Mouse (Mus musculus): Measurements from ENCODE around the gene Dynlt1b. TPM values are rescaled to one million over a fixed set of nuclear protein-coding genes. Genes with fewer than 3 reads are reported as not detected.
"Not testable (repeated sequence)": the region's sequence is repeated elsewhere in the genome, so short reads cannot be mapped to it uniquely, and the experiment has no call there.

The Dynlt1b gene
- polyA plus RNA-seq, 1 experiment: 38.4 TPM

GRCm38 (mm10) chr17:6440493-6441077, 10.7 kb downstream of the Dynlt1b start:
- H3K4me1 ChIP-seq (ENCODE audit: control insufficient read depth, insufficient read depth, insufficient read length, low read length); H3K27ac ChIP-seq (replicated peaks; ENCODE audit: low read depth, low read length); H3K4me3 ChIP-seq (ENCODE audit: insufficient read depth, low read depth, low read length): not testable (repeated sequence)

GRCm38 (mm10) chr17:6441254-6441653, 11.3 kb downstream of the Dynlt1b start:
- H3K4me3 ChIP-seq (ENCODE audit: insufficient read depth, low read depth, low read length); H3K4me1 ChIP-seq (ENCODE audit: control insufficient read depth, insufficient read depth, insufficient read length, low read length); H3K27ac ChIP-seq (replicated peaks; ENCODE audit: low read depth, low read length): not testable (repeated sequence)

DNA sequence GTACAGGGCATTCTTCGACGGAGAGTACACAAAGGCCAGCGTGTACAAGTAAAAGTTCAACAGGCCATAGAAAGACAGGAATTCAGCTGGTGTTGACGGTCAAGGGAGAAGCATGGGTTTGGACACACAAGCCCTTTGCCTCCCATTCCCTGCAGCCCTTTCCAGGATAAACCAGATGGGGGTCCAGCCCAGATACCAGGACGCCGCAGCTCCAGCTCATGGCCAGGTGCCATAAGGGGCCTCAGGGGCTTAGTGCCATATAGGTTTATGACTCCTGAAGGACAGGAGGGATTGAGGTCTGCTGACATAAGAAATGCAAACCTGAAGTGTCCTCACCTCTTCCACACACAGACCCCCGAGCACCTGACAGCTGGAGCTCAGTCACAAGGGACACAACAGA, 12.6 kb downstream of the Dynlt1b start:
- not testable (repeated sequence) for H3K4me1 ChIP-seq (ENCODE audit: control insufficient read depth, insufficient read depth, insufficient read length, low read length); H3K4me3 ChIP-seq (ENCODE audit: insufficient read depth, low read depth, low read length); H3K27ac ChIP-seq (replicated peaks; ENCODE audit: low read depth, low read length)

DNA sequence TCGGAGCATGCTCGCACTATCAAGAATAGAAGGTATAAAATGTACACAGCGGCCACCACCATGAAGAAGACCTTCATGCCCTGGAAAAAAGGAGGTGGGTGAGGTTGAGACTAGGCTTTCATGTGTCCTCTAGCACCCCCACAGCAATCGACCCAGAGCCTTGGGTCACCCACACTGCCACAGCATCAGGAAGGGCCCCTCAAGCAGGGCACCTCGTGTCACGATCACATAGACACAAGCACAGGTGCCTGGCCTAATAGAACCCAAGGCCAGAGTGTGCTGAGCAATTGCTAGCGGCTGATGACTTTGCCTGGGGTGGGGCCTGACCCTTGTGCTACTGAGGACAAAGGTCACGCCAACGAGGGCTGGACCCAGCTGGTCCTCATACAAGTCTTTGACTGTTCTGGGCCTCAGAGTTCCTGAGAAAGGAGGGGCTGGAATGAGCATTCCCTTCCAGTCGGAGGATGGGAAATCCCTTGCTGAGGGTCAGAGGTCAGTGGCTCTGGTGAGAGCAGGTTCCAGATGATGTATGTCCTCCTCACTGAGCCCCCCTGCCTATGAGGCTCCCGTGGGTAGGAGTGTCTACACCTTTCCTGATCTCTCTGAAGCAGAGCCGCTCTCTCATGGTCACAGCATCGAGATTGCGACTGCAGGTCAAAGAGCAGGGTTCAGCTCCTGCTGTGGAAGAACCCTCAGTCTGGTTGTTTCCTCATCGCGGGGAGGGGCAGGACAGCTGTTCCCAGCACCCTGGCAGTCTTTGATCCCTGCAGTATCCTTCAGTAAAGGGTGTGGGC, 16.1 kb downstream of the Dynlt1b start:
- H3K4me1 ChIP-seq (ENCODE audit: control insufficient read depth, insufficient read depth, insufficient read length, low read length); H3K27ac ChIP-seq (replicated peaks; ENCODE audit: low read depth, low read length); H3K4me3 ChIP-seq (ENCODE audit: insufficient read depth, low read depth, low read length): not testable (repeated sequence)

GRCm38 (mm10) chr17:6448293-6448692, 18.4 kb downstream of the Dynlt1b start:
- not testable (repeated sequence) for H3K27ac ChIP-seq (replicated peaks; ENCODE audit: low read depth, low read length); H3K4me3 ChIP-seq (ENCODE audit: insufficient read depth, low read depth, low read length); H3K4me1 ChIP-seq (ENCODE audit: control insufficient read depth, insufficient read depth, insufficient read length, low read length)

GRCm38 (mm10) chr17:6449166-6449565, 19.3 kb downstream of the Dynlt1b start:
- H3K4me3 ChIP-seq (ENCODE audit: insufficient read depth, low read depth, low read length); H3K4me1 ChIP-seq (ENCODE audit: control insufficient read depth, insufficient read depth, insufficient read length, low read length); H3K27ac ChIP-seq (replicated peaks; ENCODE audit: low read depth, low read length): not testable (repeated sequence)

- not testable (repeated sequence) for H3K27ac ChIP-seq (replicated peaks; ENCODE audit: low read depth, low read length); H3K4me3 ChIP-seq (ENCODE audit: insufficient read depth, low read depth, low read length); H3K4me1 ChIP-seq (ENCODE audit: control insufficient read depth, insufficient read depth, insufficient read length, low read length)
Observed at GRCm38 (mm10) chr17:6451205-6451604, 21.3 kb downstream of the Dynlt1b start.

- H3K4me1 ChIP-seq (ENCODE audit: control insufficient read depth, insufficient read depth, insufficient read length, low read length); H3K4me3 ChIP-seq (ENCODE audit: insufficient read depth, low read depth, low read length); H3K27ac ChIP-seq (replicated peaks; ENCODE audit: low read depth, low read length): not testable (repeated sequence)
Observed at GRCm38 (mm10) chr17:6452689-6453088, 22.8 kb downstream of the Dynlt1b start.

DNA sequence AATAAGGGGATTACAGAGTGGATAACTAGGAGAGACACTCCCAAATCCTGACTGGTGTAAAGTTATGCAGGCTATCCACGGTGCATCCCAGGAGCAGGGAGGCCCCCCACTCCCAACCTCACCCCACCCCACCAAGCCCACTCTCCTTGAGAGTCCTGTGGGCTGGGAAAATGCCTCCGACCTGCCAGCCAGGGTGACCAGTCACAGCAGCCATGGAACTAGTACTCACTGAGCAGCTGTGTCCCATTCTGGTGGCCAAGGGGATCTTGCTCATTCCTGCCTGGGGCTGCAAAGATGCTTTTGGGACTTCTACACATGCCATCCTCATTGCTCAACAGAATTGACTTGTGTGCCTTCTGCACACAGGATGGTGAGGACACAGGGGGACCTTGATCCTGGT, 24.8 kb downstream of the Dynlt1b start:
- H3K4me1 ChIP-seq (ENCODE audit: control insufficient read depth, insufficient read depth, insufficient read length, low read length); H3K27ac ChIP-seq (replicated peaks; ENCODE audit: low read depth, low read length); H3K4me3 ChIP-seq (ENCODE audit: insufficient read depth, low read depth, low read length): not testable (repeated sequence)

DNA sequence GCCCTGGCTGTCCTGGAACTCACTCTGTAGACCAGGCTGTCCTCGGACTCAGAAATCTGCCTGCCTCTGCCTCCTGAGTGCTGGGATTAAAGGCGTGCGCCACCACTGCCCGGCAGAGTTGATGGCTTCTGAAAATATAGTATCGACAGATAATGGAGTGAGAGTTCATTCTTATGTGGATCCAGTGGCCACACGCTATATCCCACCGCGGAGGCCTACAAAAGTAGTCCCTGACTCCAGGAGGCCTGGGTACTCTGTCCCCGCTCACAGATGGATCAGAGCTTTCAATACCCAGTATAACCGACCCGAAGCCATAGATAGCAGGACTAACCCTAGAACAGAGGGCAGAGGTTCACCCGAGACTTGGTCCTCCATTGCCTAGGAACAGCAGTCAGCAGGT, 26.0 kb downstream of the Dynlt1b start:
- H3K4me3 ChIP-seq (ENCODE audit: insufficient read depth, low read depth, low read length); H3K27ac ChIP-seq (replicated peaks; ENCODE audit: low read depth, low read length): not testable (repeated sequence)

DNA sequence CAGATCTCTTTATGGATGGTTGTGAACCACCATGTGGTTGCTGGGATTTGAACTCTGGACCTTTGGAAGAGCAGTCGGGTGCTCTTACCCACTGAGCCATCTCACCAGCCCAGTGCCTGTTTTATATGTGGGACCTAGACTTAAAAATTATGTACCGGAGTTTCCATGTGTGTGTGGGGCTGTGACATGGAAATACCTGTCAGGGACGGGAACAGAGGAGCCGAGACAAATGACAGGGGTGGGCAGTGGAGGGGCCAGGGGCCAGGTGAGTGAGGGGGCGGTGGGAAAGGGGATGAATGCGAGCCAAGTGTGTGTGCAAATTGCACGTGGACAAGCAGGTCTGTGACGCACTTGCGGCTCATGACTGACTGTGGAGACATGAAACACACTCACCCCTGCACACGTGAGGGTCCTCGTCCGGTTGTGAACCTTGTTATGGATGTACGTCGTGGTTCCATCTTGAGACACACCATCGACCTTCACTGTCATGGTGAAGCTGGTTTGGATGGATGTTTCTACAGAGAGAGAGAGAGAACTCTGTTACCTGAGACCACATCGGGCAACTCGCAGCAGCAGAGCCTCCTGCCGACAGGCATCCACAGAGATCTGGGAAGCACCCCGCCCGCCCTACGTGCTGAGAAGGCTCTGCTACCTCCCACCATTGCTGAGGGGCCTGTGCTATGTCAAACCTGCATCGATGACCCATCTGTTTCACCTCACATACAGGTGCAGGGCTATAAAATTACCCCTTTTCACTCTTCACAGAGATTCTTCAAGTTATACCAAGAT, 26.9 kb downstream of the Dynlt1b start:
- H3K27ac ChIP-seq (replicated peaks; ENCODE audit: low read depth, low read length); H3K4me3 ChIP-seq (ENCODE audit: insufficient read depth, low read depth, low read length); H3K4me1 ChIP-seq (ENCODE audit: control insufficient read depth, insufficient read depth, insufficient read length, low read length): not testable (repeated sequence)

More for the DNA sequence above, 26.0 kb downstream of the Dynlt1b start:
- H3K4me1 ChIP-seq (ENCODE audit: control insufficient read depth, insufficient read depth, insufficient read length, low read length): not testable (repeated sequence)

DNA sequence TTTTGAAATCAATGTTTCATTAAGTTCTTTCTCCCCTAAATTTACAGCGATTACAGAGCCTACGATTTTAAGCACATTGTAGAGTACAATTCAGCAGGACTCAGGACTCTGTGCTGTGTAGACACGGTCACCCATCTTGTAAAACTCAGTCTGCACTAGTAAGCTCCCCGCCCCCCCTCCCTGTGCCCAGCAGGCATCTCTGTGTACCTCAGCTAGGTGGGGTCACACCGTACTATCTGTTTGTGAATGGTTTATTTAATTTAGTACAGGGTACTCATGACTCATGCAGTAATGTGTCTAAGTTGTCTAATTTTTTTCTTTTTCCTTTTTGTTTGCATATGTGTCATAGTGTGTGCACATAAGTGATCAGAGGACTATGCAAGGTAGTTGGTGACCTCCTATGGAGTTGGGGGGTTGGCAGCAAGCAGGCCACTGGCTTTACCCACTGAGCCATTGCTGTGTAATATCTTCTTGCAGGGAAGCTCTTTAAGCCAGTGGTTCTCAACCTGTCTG, 31.2 kb downstream of the Dynlt1b start:
- not testable (repeated sequence) for H3K4me3 ChIP-seq (ENCODE audit: insufficient read depth, low read depth, low read length); H3K4me1 ChIP-seq (ENCODE audit: control insufficient read depth, insufficient read depth, insufficient read length, low read length); H3K27ac ChIP-seq (replicated peaks; ENCODE audit: low read depth, low read length)

- H3K4me1 ChIP-seq (ENCODE audit: control insufficient read depth, insufficient read depth, insufficient read length, low read length); H3K4me3 ChIP-seq (ENCODE audit: insufficient read depth, low read depth, low read length); H3K27ac ChIP-seq (replicated peaks; ENCODE audit: low read depth, low read length): not testable (repeated sequence)
Observed at GRCm38 (mm10) chr17:6465735-6466134, 35.8 kb downstream of the Dynlt1b start.

GRCm38 (mm10) chr17:6467638-6468461, 37.9 kb downstream of the Dynlt1b start:
- H3K4me3 ChIP-seq (ENCODE audit: insufficient read depth, low read depth, low read length); H3K4me1 ChIP-seq (ENCODE audit: control insufficient read depth, insufficient read depth, insufficient read length, low read length); H3K27ac ChIP-seq (replicated peaks; ENCODE audit: low read depth, low read length): not testable (repeated sequence)

DNA sequence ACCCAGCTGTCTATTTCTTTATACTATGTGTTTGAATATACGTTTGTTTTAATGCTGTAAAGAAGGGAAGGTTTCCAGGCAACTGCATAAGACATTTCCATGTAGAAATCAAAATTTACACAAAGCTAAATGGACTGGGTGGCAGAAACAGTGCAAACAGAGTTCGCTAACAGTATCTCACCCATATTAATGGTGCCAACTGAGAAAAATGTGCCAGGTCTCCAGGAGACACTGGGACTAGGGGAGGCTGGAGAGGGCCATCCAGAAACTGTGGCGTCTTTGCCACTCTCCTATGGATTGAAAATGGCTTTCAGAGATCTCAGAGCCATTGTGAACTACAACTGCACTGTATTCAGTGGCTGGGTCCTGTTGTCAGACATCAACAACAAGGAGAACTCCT, 40.1 kb downstream of the Dynlt1b start:
- H3K27ac ChIP-seq (replicated peaks; ENCODE audit: low read depth, low read length); H3K4me1 ChIP-seq (ENCODE audit: control insufficient read depth, insufficient read depth, insufficient read length, low read length); H3K4me3 ChIP-seq (ENCODE audit: insufficient read depth, low read depth, low read length): not testable (repeated sequence)

All from brown adipose tissue, adult 24 weeks (tissue).